Comparison of ENCODE assay signal across 8 mouse cellular contexts in the genomic region with DNA sequence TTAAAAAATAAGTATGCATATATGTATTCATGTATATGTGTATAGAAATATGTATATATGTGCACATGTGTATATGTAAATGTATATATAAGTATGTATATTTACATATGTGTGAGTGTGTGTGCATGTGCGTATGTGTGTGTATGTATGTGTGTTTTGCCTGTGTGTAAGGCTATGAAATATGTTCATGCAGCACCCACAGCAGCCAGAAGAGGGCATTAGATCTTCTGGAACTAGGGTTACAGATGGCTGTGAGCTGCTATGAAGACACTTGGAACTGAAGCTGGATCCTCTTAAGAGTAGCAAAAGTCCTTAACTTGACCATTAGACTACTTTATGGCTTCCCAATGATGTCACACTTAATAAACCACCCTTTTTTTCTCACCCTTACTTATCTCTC.
A peak's percentile ranks its signal among the peaks of the same experiment; 100 is the strongest.
DNase-seq lines count a peak whose midpoint lies in the region.
"Had no signal": no experiment of that assay in that cellular context is flagged by ENCODE, and none has a peak within 500 bp of the region (broad histone marks: within the 10 kb centered on the region; RNA-seq: fewer than 3 reads in every experiment).

No protein-coding gene starts in this region.

- peak; percentile 10 for DNase-seq in kidney, postnatal 10 days
- no peak for DNase-seq in kidney, adult 9 months
- DNase-seq in A20 (ENCODE audit: low read depth, low spot score) (peak; percentile 55), ES-CJ7 (ENCODE audit: low read depth, low spot score) (peak; percentile 29), MN1 (ENCODE audit: low spot score) (no peak)
- peak; percentile 10 for DNase-seq in naive thymus-derived CD4-positive, alpha-beta T cell, adult 2 months (ENCODE audit: low read depth)
- DNase-seq in left cerebral cortex, adult 18-20 months (ENCODE audit: low spot score in 2 of 2): no peak
- DNase-seq: cerebellum, adult 9-10 months had no signal

Comparison
In these comparisons a context has a peak if more than half of its experiments do, and no peak if none do; other contexts are left out.
1. DNase-seq: peak in kidney, postnatal 10 days (single experiment), A20 (single experiment), ES-CJ7 (single experiment) and naive thymus-derived CD4-positive, alpha-beta T cell, adult 2 months (single experiment); none in kidney, adult 9 months (single experiment), left cerebral cortex, adult 18-20 months (0 of 2) and MN1 (single experiment).